Mouse (Mus musculus): ENCODE data around the gene Ip6k2. TPM values are rescaled to one million over a fixed set of nuclear protein-coding genes. Genes with fewer than 3 reads are reported as not detected.
A peak's percentile ranks its signal among the peaks of the same experiment; 100 is the strongest.

The Ip6k2 gene
- total and polyA plus RNA-seq, 3 experiments: 23.6 to 28.4 (median 27.2) TPM

GRCm38 (mm10) chr9:108792730-108793129, 9.1 kb downstream of the Ip6k2 start (continued):
- peak; percentile 82 for TF ChIP-seq RCOR1 (conservative IDR thresholded peaks at IDR 0.05; ENCODE audit: low read depth, low read length)
- TF ChIP-seq TCF12 (IDR thresholded peaks at IDR 0.05; ENCODE audit: low read depth, low read length): peak; percentile 98
- TF ChIP-seq MXI1 (IDR thresholded peaks at IDR 0.05; ENCODE audit: low read depth, low read length): peak; percentile 82
- peak; percentile 88 for TF ChIP-seq MEF2A (IDR thresholded peaks at IDR 0.05; ENCODE audit: borderline replicate concordance, low read depth, low read length)
- TF ChIP-seq JUN (IDR thresholded peaks at IDR 0.05; ENCODE audit: insufficient read depth, low read depth, low read length): no peak
- TF ChIP-seq POLR2A (IDR thresholded peaks at IDR 0.05; ENCODE audit: low read depth, low read length): no peak
- TF ChIP-seq ZNF384 (IDR thresholded peaks at IDR 0.05; ENCODE audit: low read depth, low read length): peak; percentile 76
- peak; percentile 100 for TF ChIP-seq ETS1 (conservative IDR thresholded peaks at IDR 0.05; ENCODE audit: low read depth, low read length)
- TF ChIP-seq JUND (conservative IDR thresholded peaks at IDR 0.05; ENCODE audit: low read depth, low read length): peak; percentile 52; the same call in 1 of the 2 replicates
- no peak for TF ChIP-seq ELF1 (IDR thresholded peaks at IDR 0.05; ENCODE audit: low read depth, low read length)
- no peak for TF ChIP-seq CHD1 (IDR thresholded peaks at IDR 0.05; ENCODE audit: low read depth, low read length)
- TF ChIP-seq CTCF (conservative IDR thresholded peaks at IDR 0.05 in 1 of 2, IDR thresholded peaks at IDR 0.05 in 1 of 2; ENCODE audit: low read depth in 2 of 2, low read length in 2 of 2): no peak
- no peak for TF ChIP-seq POLR2AphosphoS2 (IDR thresholded peaks at IDR 0.05; ENCODE audit: low read depth, low read length)
- TF ChIP-seq BHLHE40 (IDR thresholded peaks at IDR 0.05; ENCODE audit: low read depth, low read length): peak; percentile 98
- TF ChIP-seq TBP (conservative IDR thresholded peaks at IDR 0.05; ENCODE audit: low read depth, low read length): no peak
- TF ChIP-seq ZKSCAN1 (IDR thresholded peaks at IDR 0.05; ENCODE audit: borderline replicate concordance, low read depth, low read length): no peak
- 0 out of 2 replicates have a peak, but pooled peaks have one; percentile 62 for TF ChIP-seq KAT2A (IDR thresholded peaks at IDR 0.05; ENCODE audit: insufficient replicate concordance, low read length)
- TF ChIP-seq NRF1 (IDR thresholded peaks at IDR 0.05; ENCODE audit: low read depth, low read length): no peak
- peak; percentile 96 for TF ChIP-seq SIN3A (IDR thresholded peaks at IDR 0.05; ENCODE audit: low read length)
- no peak for TF ChIP-seq USF2 (conservative IDR thresholded peaks at IDR 0.05; ENCODE audit: low read depth, low read length)

- no peak overlapping the region for H3K4me3 ChIP-seq (replicated peaks in 1 of 3; ENCODE audit: low read depth in 2 of 3, low read length in 2 of 3, poor library complexity in 1 of 3)
- in situ Hi-C loops (cut with MboI; ENCODE audit: low pct_ligation_motif_present, low pct_unique_long_range_greater_than_20kb, low sequenced_read_pairs): no loop called here
- H3K79me2 ChIP-seq (replicated peaks; ENCODE audit: control insufficient read depth, extremely low read depth, insufficient read depth, poor library complexity, severe bottlenecking): peaks cover 46% of the 10 kb centered on the region
- no peaks in the 10 kb centered on the region for H3K27me3 ChIP-seq (replicated peaks)
- peaks cover 34 to 51% of the 10 kb centered on the region in 2 experiments for H3K36me3 ChIP-seq (replicated peaks in 1 of 2; ENCODE audit: control insufficient read depth in 1 of 2, insufficient read depth in 1 of 2, low read length in 1 of 2)
- H3K27ac ChIP-seq (ENCODE audit: insufficient read depth, low read depth): no peak overlapping the region
- dilution Hi-C loops (cut with MboI; ENCODE audit: extremely low pct_ligation_motif_present, extremely low pct_unique_long_range_greater_than_20kb, low sequenced_read_pairs): no loop called here
- no peak overlapping the region for H3K9ac ChIP-seq (ENCODE audit: insufficient read depth, low read depth)
- no peaks in the 10 kb centered on the region for H3K9me3 ChIP-seq (replicated peaks; ENCODE audit: low read length)
- peaks cover 33 to 91% of the 10 kb centered on the region in 2 experiments for H3K4me1 ChIP-seq (ENCODE audit: control insufficient read depth in 1 of 2, insufficient read depth in 2 of 2)
- TF ChIP-seq PAX5 (IDR thresholded peaks at IDR 0.05; ENCODE audit: low read length) (no peak), MEF2A (IDR thresholded peaks at IDR 0.05; ENCODE audit: borderline replicate concordance, low read depth, low read length) (no peak), TCF12 (IDR thresholded peaks at IDR 0.05; ENCODE audit: low read depth, low read length) (no peak)
- DNase-seq (ENCODE audit: extremely low read depth): no peak
- H3K4me2 ChIP-seq (ENCODE audit: insufficient read depth, low read depth, poor library complexity, severe bottlenecking): no peak overlapping the region
Measured at GRCm38 (mm10) chr9:108795281-108795680, 11.7 kb downstream of the Ip6k2 start.
